Mouse (Mus musculus) heart, postnatal 4 days (tissue): ENCODE measurements at regions not wholly inside any gene's neighbourhood (a gene's known extent, or its start where the extent isn't known, plus 50 kb on each side); places are given as distances from the start of the nearest gene placed in this dataset.

Experiments used
- DNase-seq: peaks from one replicate; pipeline ENCODE4 v3.0.0; 2021

DNA sequence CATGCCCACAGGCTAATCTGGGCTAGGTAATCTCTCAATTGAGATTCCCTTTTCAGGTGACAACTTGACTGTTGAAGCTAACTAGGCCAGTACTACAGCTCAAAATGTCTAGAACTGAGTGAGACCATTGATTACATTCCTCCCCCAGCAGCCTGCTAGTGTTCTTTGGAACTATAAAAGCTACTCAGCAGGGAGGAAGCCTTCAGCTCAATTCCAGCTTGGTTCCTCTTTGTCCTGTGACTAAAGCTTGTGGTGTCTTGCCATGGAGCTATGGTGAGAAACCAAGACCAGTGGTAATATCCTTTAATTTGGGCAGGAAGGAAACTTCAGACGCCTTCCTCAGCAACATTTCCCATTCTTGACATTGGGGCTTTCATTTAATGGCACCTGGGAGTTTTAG is 52.9 kb upstream of the Ccser1 start:
- DNase-seq, result no peak

- no peak for DNase-seq
Observed at GRCm38 (mm10) chr6:61128211-61128610, 51.9 kb upstream of the Ccser1 start.
